Mouse (Mus musculus): ENCODE measurements around the gene Spaca3.

DNA sequence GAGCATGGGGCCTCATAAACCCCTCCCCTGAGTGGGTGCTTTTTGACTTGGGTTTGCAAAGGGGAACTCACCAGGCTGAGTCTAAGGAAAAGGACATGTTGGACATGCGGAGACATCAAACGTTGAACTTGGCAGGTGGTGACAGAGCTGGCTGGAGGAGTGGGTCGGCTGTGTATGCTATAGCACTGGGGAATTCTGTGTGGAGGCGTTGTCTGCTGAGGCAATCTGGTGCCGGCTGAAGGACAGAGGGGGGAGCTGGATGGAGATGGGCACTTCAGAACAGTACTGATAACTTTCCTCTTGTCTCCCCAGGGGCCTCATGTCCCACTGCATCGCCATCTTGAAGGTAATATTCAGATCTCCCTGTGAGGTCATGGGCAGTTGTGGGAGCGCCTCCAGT lies 42.8 kb upstream of the Spaca3 start:
- no peak for TF ChIP-seq CTCF (IDR thresholded peaks at IDR 0.05; ENCODE audit: low read depth, low read length)
- no peak for TF ChIP-seq POLR2A (IDR thresholded peaks at IDR 0.05; ENCODE audit: extremely low read depth, insufficient read depth, low read length)

Measured in liver, adult 2 months (tissue).